Mouse (Mus musculus) E14TG2a.4 (cell line): ENCODE measurements at regions not wholly inside any gene's neighbourhood (a gene's known extent, or its start where the extent isn't known, plus 50 kb on each side); places are given as distances from the start of the nearest gene placed in this dataset.

Experiments
- CTCF ChIP-seq: conservative IDR thresholded peaks from 2 replicates; pipeline ENCODE4 v1.5.1; 2014; ENCODE audit warnings: low read length
- NANOG ChIP-seq: IDR thresholded peaks from 2 replicates; pipeline ENCODE4 v1.6.1; 2014; ENCODE audit warnings: borderline replicate concordance, low read length, mixed read lengths
- POU5F1 ChIP-seq: IDR thresholded peaks from 2 replicates; pipeline ENCODE4 v1.6.1; 2014; ENCODE audit warnings: low read length, borderline replicate concordance

GRCm38 (mm10) chr6:117653886-117654425 lies 187.0 kb upstream of the Zfp637 start:
- TF ChIP-seq CTCF: no peak
- TF ChIP-seq NANOG: no peak
- no peak for TF ChIP-seq POU5F1
